8 mouse cellular contexts compared by ENCODE assay signal in the genomic region with DNA sequence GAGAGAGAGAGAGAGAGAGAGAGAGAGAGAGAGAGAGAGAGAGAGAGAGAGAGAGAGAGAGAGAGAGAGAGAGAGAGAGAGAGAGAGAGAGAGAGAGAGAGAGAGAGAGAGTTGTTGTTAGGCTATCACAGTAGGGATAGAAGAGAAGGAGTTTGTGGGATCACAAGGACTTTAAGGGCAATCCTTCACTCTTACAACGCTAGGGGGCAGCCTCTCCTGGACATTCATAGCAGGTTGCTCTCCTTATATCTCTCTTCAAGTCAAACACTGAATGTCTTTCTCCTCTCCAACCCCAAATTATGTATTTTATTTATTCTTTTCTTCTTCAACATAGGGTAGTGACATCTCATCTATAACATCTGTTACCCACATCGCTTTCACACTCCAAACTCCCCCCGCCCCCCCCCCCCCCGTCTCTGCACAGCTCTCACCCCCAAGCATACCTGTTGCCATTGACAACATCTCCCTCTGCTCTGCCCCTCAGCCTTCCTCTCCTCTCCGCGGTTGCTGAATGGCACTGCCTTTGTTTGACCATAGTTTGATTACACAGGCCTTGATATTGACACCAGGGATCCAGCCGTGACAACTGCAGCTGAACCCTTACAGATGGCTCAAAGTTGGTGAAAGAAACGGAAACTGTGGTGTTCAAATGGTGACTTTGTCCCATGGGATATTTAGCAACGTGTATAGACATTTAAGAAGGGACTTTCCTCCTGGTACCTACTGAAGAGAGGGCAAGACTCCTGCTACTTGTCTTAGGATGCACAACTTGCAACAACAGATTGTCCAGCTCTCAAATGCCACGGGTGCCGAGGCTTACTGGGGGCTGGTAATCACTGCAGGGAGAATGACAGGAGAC.
DNase-seq lines count a peak whose midpoint lies in the region; ATAC-seq lines count a peak whose summit lies in the region.

No protein-coding gene starts in this region.

- peak; percentile 26 for DNase-seq in gastrocnemius, postnatal 10 days
- DNase-seq in gastrocnemius, adult 18-20 months (ENCODE audit: low spot score): no peak
- peak; percentile 86 to 88 for DNase-seq in cerebellum, postnatal 14 days
- DNase-seq in frontal cortex, postnatal 14 days (ENCODE audit: low spot score in 2 of 2): peak; percentile 55 to 61
- DNase-seq in left cerebral cortex, postnatal 36 days (ENCODE audit: low spot score in 2 of 2): peak; percentile 60 to 70
- DNase-seq in neural tube, embryonic 11.5 days (ENCODE audit: low spot score): peak; percentile 66
- no peak for DNase-seq in spleen, postnatal 4 days (ENCODE audit: low spot score in 2 of 2)

- no peaks in the 10 kb centered on the region for H3K9me3 ChIP-seq in intestine, embryonic 15.5 days
- no peaks in the 10 kb centered on the region for H3K9me3 ChIP-seq in neural tube, embryonic 11.5 days (ENCODE audit: control insufficient read depth, low read length)

- no peak overlapping the region for H3K4me3 ChIP-seq in intestine, embryonic 15.5 days (replicated peaks)
- no peak overlapping the region for H3K4me3 ChIP-seq in neural tube, embryonic 11.5 days (ENCODE audit: low read depth, low read length)

- H3K27me3 ChIP-seq in intestine, embryonic 15.5 days (replicated peaks): no peaks in the 10 kb centered on the region
- no peaks in the 10 kb centered on the region for H3K27me3 ChIP-seq in neural tube, embryonic 11.5 days (ENCODE audit: control insufficient read depth, insufficient read depth, low read length)

- H3K4me1 ChIP-seq in intestine, embryonic 15.5 days (replicated peaks): no peaks in the 10 kb centered on the region
- no peaks in the 10 kb centered on the region for H3K4me1 ChIP-seq in neural tube, embryonic 11.5 days (ENCODE audit: control insufficient read depth, insufficient read depth, low read length)

- H3K27ac ChIP-seq in intestine, embryonic 15.5 days: no peak overlapping the region
- no peak overlapping the region for H3K27ac ChIP-seq in neural tube, embryonic 11.5 days (ENCODE audit: low read depth, low read length)

- no peak overlapping the region for H3K9ac ChIP-seq in intestine, embryonic 15.5 days
- no peak overlapping the region for H3K9ac ChIP-seq in neural tube, embryonic 11.5 days (ENCODE audit: low read length)

- H3K36me3 ChIP-seq in intestine, embryonic 15.5 days: no peaks in the 10 kb centered on the region
- H3K36me3 ChIP-seq in neural tube, embryonic 11.5 days (ENCODE audit: control insufficient read depth, insufficient read depth, low read length): no peaks in the 10 kb centered on the region

- peak overlapping the region; percentile 17; the same call in 1 of the 2 replicates for H3K4me2 ChIP-seq in intestine, embryonic 15.5 days (replicated peaks)
- H3K4me2 ChIP-seq in neural tube, embryonic 11.5 days (ENCODE audit: low read depth): no peak overlapping the region; the same call in 1 of the 2 replicates

- WGBS in intestine, embryonic 15.5 days: 54% methylated on average over 11 of the region's 11 CpGs
- 49% methylated on average over 11 of the region's 11 CpGs for WGBS in neural tube, embryonic 11.5 days

- intact Hi-C loops in left cerebral cortex, postnatal 36 days (cut with DNase I): loop anchor here (1.0 to 5.0 kb wide), 2 partner anchors 292 to 430 kb away; no protein-coding TSS in a partner anchor

- ATAC-seq in intestine, embryonic 15.5 days: peak; percentile 71
- ATAC-seq in neural tube, embryonic 11.5 days (ENCODE audit: insufficient read depth, low FRiP score, low TSS enrichment): peak; percentile 56; the same call in 1 of the 2 replicates

Comparison
In these comparisons a context has a peak if more than half of its experiments do, and no peak if none do; other contexts are left out.
1. DNase-seq: peak in gastrocnemius, postnatal 10 days (single experiment), cerebellum, postnatal 14 days (2 of 2), frontal cortex, postnatal 14 days (2 of 2), left cerebral cortex, postnatal 36 days (2 of 2) and neural tube, embryonic 11.5 days (single experiment); none in gastrocnemius, adult 18-20 months (single experiment) and spleen, postnatal 4 days (0 of 2).